Mouse (Mus musculus) heart, adult 2 months (tissue): ENCODE measurements around the gene Natd1. TPM values are rescaled to one million over a fixed set of nuclear protein-coding genes. Genes with fewer than 3 reads are reported as not detected.

Experiments
- DNase-seq, 2 experiments: peaks; one replicate each; pipeline ENCODE4 v3.0.0; 2021
- H3K27ac ChIP-seq: fragments of 200-600 bp; 2 replicates; pipeline ENCODE4 v1.8.1; 2022
- H3K27me3 ChIP-seq: fragments of 200-500 bp; 2 replicates; pipeline ENCODE4 v1.6.1; 2012; ENCODE audit warnings: mild to moderate bottlenecking, low read length, inconsistent platforms, mixed read lengths; ENCODE audit not compliant: control insufficient read depth, insufficient read depth
- H3K36me3 ChIP-seq: fragments of 200-500 bp; 2 replicates; pipeline ENCODE4 v1.6.1; 2012; ENCODE audit warnings: low read length, inconsistent platforms; ENCODE audit not compliant: control insufficient read depth, insufficient read depth
- H3K4me1 ChIP-seq: fragments of 200-500 bp; 2 replicates; pipeline ENCODE4 v1.6.1; 2011; ENCODE audit warnings: low read length; ENCODE audit not compliant: control insufficient read depth, insufficient read depth
- H3K4me3 ChIP-seq: fragments of 200-600 bp; 2 replicates; pipeline ENCODE4 v1.8.1; 2022
- H3K79me2 ChIP-seq: fragments of 200-500 bp; replicated peaks from 2 replicates; pipeline ENCODE4 v1.6.1; 2012; ENCODE audit warnings: mild to moderate bottlenecking, inconsistent platforms, low read length, moderate library complexity, mixed read lengths; ENCODE audit not compliant: control insufficient read depth, insufficient read depth
- H3K9ac ChIP-seq: fragments of 200-500 bp; 2 replicates; pipeline ENCODE4 v1.6.1; 2012; ENCODE audit warnings: low read depth, mild to moderate bottlenecking, control low read depth, inconsistent platforms, low read length, mixed read lengths
- CTCF ChIP-seq: fragments of 200-600 bp; IDR thresholded peaks from 2 replicates; pipeline ENCODE4 v1.8.1; 2022; ENCODE audit warnings: antibody characterized with exemption, mild to moderate bottlenecking, moderate library complexity
- EP300 ChIP-seq: fragments of 200-500 bp; IDR thresholded peaks from 2 replicates; pipeline ENCODE4 v1.6.1; 2011; ENCODE audit warnings: low read depth, low read length, control low read depth; ENCODE audit not compliant: insufficient read depth
- POLR2A ChIP-seq: fragments of 200-500 bp; IDR thresholded peaks from 2 replicates; pipeline ENCODE4 v1.6.1; 2011; ENCODE audit warnings: mild to moderate bottlenecking, low read depth, low read length, control low read depth; ENCODE audit not compliant: insufficient read depth
- WGBS: fragments of 180-500 bp; shearing (Covaris S2); methylation state at CpG from one replicate; pipeline ENCODE4 v1.1.7; 2018; 5-methylcytosine and 5-hydroxymethylcytosine counted together
- intact Hi-C: fragments of 180-260 bp; cut with DNase I; formaldehyde crosslinking; loops from one replicate; pipeline ENCODE4 v1.15.1; 2025
- polyA plus RNA-seq: library from polyadenylated mRNA; depleted of rRNA; stranded (reverse); fragments of >200 nt; gene quantifications from 2 replicates; pipeline ENCODE4 v1.2.3, GENCODE M21; 2012
- total RNA-seq, 2 experiments: library from RNA; stranded (reverse); gene quantifications; 2 replicates each; pipeline ENCODE4 v1.2.3; 2021

Natd1 gene
- total and polyA plus RNA-seq, 3 experiments = 11.4 to 15.6 (median 13.4) TPM

DNA sequence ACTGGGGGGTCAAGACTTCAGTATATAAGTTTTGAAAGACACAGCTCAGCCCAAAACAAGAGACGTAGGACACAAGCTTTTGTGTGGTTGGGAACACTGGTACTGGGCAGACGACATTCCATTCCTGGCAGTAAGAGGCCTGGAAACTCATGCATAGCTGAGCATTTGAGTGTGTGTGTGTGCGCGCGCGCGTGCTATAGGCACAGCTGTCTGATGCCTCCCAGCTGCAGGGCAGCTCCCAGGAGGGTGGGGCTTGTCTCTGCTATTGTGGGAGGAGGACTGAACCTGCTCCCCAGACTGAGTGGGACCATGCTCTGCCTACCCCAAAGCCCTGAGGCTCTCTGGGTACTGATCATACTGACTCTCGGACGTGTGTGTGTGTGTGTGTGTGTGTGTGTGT is 26.8 kb upstream of the Natd1 start:
- 68% methylated on average over 9 of the region's 9 CpGs for WGBS
- H3K9ac ChIP-seq = no peak overlapping the region
- DNase-seq = no peak
- intact Hi-C loops = no loop called here
- TF ChIP-seq CTCF (no peak), POLR2A (no peak), EP300 (no peak)
- H3K36me3 ChIP-seq = no peaks in the 10 kb centered on the region; the same call in 1 of the 2 replicates
- peaks cover 7% of the 10 kb centered on the region; the same call in 1 of the 2 replicates for H3K79me2 ChIP-seq
- H3K27me3 ChIP-seq = no peaks in the 10 kb centered on the region
- peaks cover 20% of the 10 kb centered on the region for H3K4me1 ChIP-seq
- no peak overlapping the region for H3K27ac ChIP-seq
- no peak overlapping the region for H3K4me3 ChIP-seq

- no peak overlapping the region for H3K9ac ChIP-seq
- no peak for DNase-seq
- no peak for TF ChIP-seq POLR2A
- TF ChIP-seq EP300 = no peak
- TF ChIP-seq CTCF = no peak
- H3K27me3 ChIP-seq = no peaks in the 10 kb centered on the region
- no peak overlapping the region for H3K27ac ChIP-seq
- peaks cover 7% of the 10 kb centered on the region; the same call in 1 of the 2 replicates for H3K79me2 ChIP-seq
- intact Hi-C loops = no loop called here
- H3K4me3 ChIP-seq = no peak overlapping the region
- 58% methylated on average over 5 of the region's 5 CpGs for WGBS
- no peaks in the 10 kb centered on the region; the same call in 1 of the 2 replicates for H3K36me3 ChIP-seq
- H3K4me1 ChIP-seq = peaks cover 26% of the 10 kb centered on the region
Observed at GRCm38 (mm10) chr11:60940501-60940900, 26.0 kb upstream of the Natd1 start.

DNA sequence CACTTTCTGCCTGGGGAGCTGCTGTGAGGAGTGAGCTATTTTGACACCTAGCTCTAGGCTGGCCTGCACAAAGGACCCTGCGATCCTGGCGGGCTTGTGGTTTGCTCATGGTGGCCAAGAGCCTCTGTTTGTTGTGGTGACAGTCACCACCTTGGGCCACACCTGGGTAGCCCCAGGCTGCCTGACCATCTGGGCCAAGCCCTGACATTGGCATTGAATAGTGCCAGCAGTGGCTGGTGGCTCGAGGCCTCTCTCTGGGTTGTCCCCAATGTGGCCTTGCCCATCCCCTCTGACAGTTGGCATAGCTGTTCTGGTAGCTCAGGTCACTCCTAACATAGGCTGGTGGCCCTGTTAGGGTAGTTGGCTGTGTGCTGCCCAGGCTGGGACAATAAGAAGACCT is 24.9 kb upstream of the Natd1 start:
- H3K79me2 ChIP-seq = peaks cover 9% of the 10 kb centered on the region; the same call in 1 of the 2 replicates
- intact Hi-C loops = loop anchor here (10.0 kb wide), 1 partner anchor 235 kb away; the partner anchor contains the start of gene Usp22
- peaks cover 33% of the 10 kb centered on the region for H3K4me1 ChIP-seq
- 57% methylated on average over 3 of the region's 3 CpGs for WGBS
- no peaks in the 10 kb centered on the region for H3K27me3 ChIP-seq
- DNase-seq = peak; percentile 60 to 81
- H3K27ac ChIP-seq = peak overlapping the region; percentile 45
- TF ChIP-seq EP300 (peak; percentile 54; the same call in 1 of the 2 replicates), POLR2A (no peak), CTCF (no peak)
- H3K9ac ChIP-seq = no peak overlapping the region
- H3K36me3 ChIP-seq = no peaks in the 10 kb centered on the region; the same call in 1 of the 2 replicates
- no peak overlapping the region for H3K4me3 ChIP-seq

- Histone ChIP-seq H3K27me3 (no peaks in the 10 kb centered on the region), H3K27ac (no peak overlapping the region), H3K4me1 (peaks cover 44% of the 10 kb centered on the region), H3K9ac (no peak overlapping the region), H3K4me3 (no peak overlapping the region), H3K36me3 (peaks cover 3% of the 10 kb centered on the region; the same call in 1 of the 2 replicates), H3K79me2 (peaks cover 10% of the 10 kb centered on the region)
- intact Hi-C loops = loop anchor here (10.0 kb wide), 1 partner anchor 237 kb away; the partner anchor contains the start of gene Usp22
- no peak for DNase-seq
- TF ChIP-seq CTCF (no peak), EP300 (no peak), POLR2A (no peak)
- WGBS = 48% methylated on average over 3 of the region's 3 CpGs
Observed at GRCm38 (mm10) chr11:60937611-60938010, 23.1 kb upstream of the Natd1 start.

- 37% methylated on average over 4 of the region's 4 CpGs for WGBS
- no peak overlapping the region for H3K4me3 ChIP-seq
- no peak for TF ChIP-seq CTCF
- TF ChIP-seq EP300 = no peak
- TF ChIP-seq POLR2A = no peak
- no peak overlapping the region for H3K9ac ChIP-seq
- peaks cover 10% of the 10 kb centered on the region for H3K79me2 ChIP-seq
- no peak for DNase-seq
- H3K27ac ChIP-seq = peak overlapping the region; percentile 72
- H3K36me3 ChIP-seq = peaks cover 3% of the 10 kb centered on the region; the same call in 1 of the 2 replicates
- H3K27me3 ChIP-seq = no peaks in the 10 kb centered on the region
- peaks cover 42% of the 10 kb centered on the region for H3K4me1 ChIP-seq
- intact Hi-C loops = loop anchor here (10.0 kb wide), 1 partner anchor 239 kb away; the partner anchor contains the start of gene Usp22
Observed at GRCm38 (mm10) chr11:60935975-60936373, 21.4 kb upstream of the Natd1 start.

DNA sequence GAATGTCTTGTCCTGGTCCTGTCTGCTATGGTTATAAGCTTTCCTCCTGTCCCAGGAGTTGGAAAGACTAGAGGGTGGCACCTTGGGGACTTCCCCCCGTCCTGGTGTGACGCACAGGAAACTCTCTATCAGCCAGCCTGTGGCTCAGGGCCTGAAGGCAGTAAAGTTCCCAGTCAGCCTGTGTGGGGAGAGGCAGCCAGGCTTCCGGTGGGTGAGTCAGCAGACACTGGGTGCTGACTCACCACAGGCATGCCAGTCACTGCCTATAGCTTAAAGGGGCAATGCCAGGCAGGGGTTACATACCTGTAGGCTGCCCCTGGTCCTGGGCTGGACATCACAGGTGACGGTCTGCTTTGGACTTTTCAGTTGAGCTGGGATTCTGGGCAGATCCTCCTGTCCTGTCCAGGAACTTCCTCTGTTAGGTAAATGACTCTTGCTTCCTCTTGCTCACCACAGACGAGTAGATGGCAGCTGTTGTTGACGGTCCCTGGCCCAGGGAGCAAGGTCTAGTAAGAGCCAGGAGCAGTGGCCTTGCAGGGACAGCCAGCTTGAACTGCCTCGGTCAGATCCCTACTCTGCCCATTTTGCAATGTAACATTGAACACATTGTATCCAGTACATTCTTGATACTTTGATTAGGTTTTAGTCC is 20.9 kb upstream of the Natd1 start:
- TF ChIP-seq EP300 = 0 out of 2 replicates have a peak, but pooled peaks have one; percentile 34
- TF ChIP-seq CTCF = no peak
- TF ChIP-seq POLR2A = no peak
- intact Hi-C loops = loop anchor here (10.0 kb wide), 1 partner anchor 239 kb away; the partner anchor contains the start of gene Usp22
- H3K27me3 ChIP-seq = no peaks in the 10 kb centered on the region
- WGBS = 12% methylated on average over 7 of the region's 7 CpGs
- H3K4me1 ChIP-seq = peaks cover 42% of the 10 kb centered on the region
- peak; percentile 74 to 85 for DNase-seq
- H3K4me3 ChIP-seq = no peak overlapping the region
- peaks cover 3% of the 10 kb centered on the region; the same call in 1 of the 2 replicates for H3K36me3 ChIP-seq
- peak overlapping the region; percentile 72 for H3K27ac ChIP-seq
- H3K79me2 ChIP-seq = peaks cover 10% of the 10 kb centered on the region
- no peak overlapping the region for H3K9ac ChIP-seq
